Mouse (Mus musculus): ENCODE results near the gene Trpv4.

DNA sequence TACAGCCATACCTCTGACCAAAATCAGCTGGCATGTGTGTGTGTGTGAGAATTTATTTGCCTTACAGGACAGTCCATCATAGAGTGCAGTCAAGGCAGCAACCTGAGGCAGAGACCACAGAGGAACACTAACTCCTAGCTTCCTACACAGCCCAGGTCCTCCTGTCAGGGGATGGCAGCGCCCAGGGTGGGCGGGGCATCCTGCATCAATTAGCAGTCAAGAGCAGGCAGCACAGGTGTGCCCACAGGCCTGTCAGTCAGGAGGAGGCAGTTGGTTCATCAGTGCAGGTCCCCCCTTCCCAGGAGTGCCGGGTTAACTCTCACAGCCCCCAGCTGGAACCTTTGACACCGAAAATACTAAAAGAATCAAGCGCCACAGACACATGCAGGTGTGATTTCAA is 10.8 kb upstream of the Trpv4 start:
- TF ChIP-seq CTCF (IDR thresholded peaks at IDR 0.05; ENCODE audit: control insufficient read depth, insufficient read depth, low read length) (no peak), POLR2A (IDR thresholded peaks at IDR 0.05; ENCODE audit: borderline replicate concordance, control insufficient read depth, low read depth, low read length) (no peak)
